Mouse (Mus musculus): ENCODE measurements at regions not wholly inside any gene's neighbourhood (a gene's known extent, or its start where the extent isn't known, plus 50 kb on each side); places are given as distances from the start of the nearest gene placed in this dataset.

- H3K4me2 ChIP-seq (ENCODE audit: low read depth, low read length), result peak overlapping the region; percentile 27
- H3K4me3 ChIP-seq (ENCODE audit: low read length), result no peak overlapping the region
- peak overlapping the region; percentile 17; the same call in 1 of the 2 replicates for H3K9ac ChIP-seq (replicated peaks; ENCODE audit: low read length)
- H3K36me3 ChIP-seq (ENCODE audit: insufficient read depth, low read length), result no peaks in the 10 kb centered on the region
- no peaks in the 10 kb centered on the region for H3K9me3 ChIP-seq (ENCODE audit: low read length)
- peaks cover 9% of the 10 kb centered on the region; the same call in 1 of the 2 replicates for H3K4me1 ChIP-seq (ENCODE audit: insufficient read depth, low read length)
- DNase-seq (ENCODE audit: low spot score) (peak; percentile 42), ATAC-seq (no peak)
- no peak for TF ChIP-seq CTCF (IDR thresholded peaks at IDR 0.05; ENCODE audit: low read depth)
- no peaks in the 10 kb centered on the region for H3K27me3 ChIP-seq (ENCODE audit: insufficient read depth, low read length)
- peak overlapping the region; percentile 82 for H3K27ac ChIP-seq
- WGBS, result 37% methylated on average over 9 of the region's 9 CpGs
Measured at GRCm38 (mm10) chr11:18749265-18750079, 269.3 kb downstream of the Meis1 start.

GRCm38 (mm10) chr11:18747871-18748461 is 270.8 kb downstream of the Meis1 start:
- no peak for TF ChIP-seq CTCF (IDR thresholded peaks at IDR 0.05; ENCODE audit: low read depth)
- Histone ChIP-seq H3K4me2 (ENCODE audit: low read depth, low read length) (0 out of 2 replicates have a peak overlapping the region, but pooled peaks have one; percentile 16), H3K9me3 (ENCODE audit: low read length) (no peaks in the 10 kb centered on the region), H3K9ac (replicated peaks; ENCODE audit: low read length) (no peak overlapping the region), H3K36me3 (ENCODE audit: insufficient read depth, low read length) (no peaks in the 10 kb centered on the region), H3K27ac (peak overlapping the region; percentile 82), H3K27me3 (ENCODE audit: insufficient read depth, low read length) (no peaks in the 10 kb centered on the region), H3K4me1 (ENCODE audit: insufficient read depth, low read length) (peaks cover 9% of the 10 kb centered on the region; the same call in 1 of the 2 replicates), H3K4me3 (ENCODE audit: low read length) (no peak overlapping the region)
- no peak for ATAC-seq
- DNase-seq (ENCODE audit: low spot score), result peak; percentile 52
- whole genome bisulfite sequencing, result 22% methylated on average over 7 of the region's 7 CpGs

GRCm38 (mm10) chr11:18747361-18747760 is 271.4 kb downstream of the Meis1 start:
- Histone ChIP-seq H3K9ac (replicated peaks; ENCODE audit: low read length) (no peak overlapping the region), H3K4me2 (ENCODE audit: low read depth, low read length) (no peak overlapping the region), H3K4me3 (ENCODE audit: low read length) (no peak overlapping the region), H3K36me3 (ENCODE audit: insufficient read depth, low read length) (no peaks in the 10 kb centered on the region), H3K27me3 (ENCODE audit: insufficient read depth, low read length) (no peaks in the 10 kb centered on the region), H3K4me1 (ENCODE audit: insufficient read depth, low read length) (peaks cover 9% of the 10 kb centered on the region; the same call in 1 of the 2 replicates), H3K27ac (peak overlapping the region; percentile 82), H3K9me3 (ENCODE audit: low read length) (no peaks in the 10 kb centered on the region)
- ATAC-seq, result no peak
- WGBS, result 42% methylated on average over 9 of the region's 9 CpGs
- no peak for TF ChIP-seq CTCF (IDR thresholded peaks at IDR 0.05; ENCODE audit: low read depth)
- no peak for DNase-seq (ENCODE audit: low spot score)

GRCm38 (mm10) chr11:18746486-18746885 is 272.3 kb downstream of the Meis1 start:
- ATAC-seq, result peak; percentile 44; the same call in 1 of the 2 replicates
- Histone ChIP-seq H3K4me1 (ENCODE audit: insufficient read depth, low read length) (peaks cover 6% of the 10 kb centered on the region; the same call in 1 of the 2 replicates), H3K36me3 (ENCODE audit: insufficient read depth, low read length) (no peaks in the 10 kb centered on the region), H3K27ac (peak overlapping the region; percentile 55), H3K27me3 (ENCODE audit: insufficient read depth, low read length) (no peaks in the 10 kb centered on the region), H3K9ac (replicated peaks; ENCODE audit: low read length) (no peak overlapping the region), H3K4me2 (ENCODE audit: low read depth, low read length) (no peak overlapping the region), H3K9me3 (ENCODE audit: low read length) (no peaks in the 10 kb centered on the region), H3K4me3 (ENCODE audit: low read length) (no peak overlapping the region)
- WGBS, result 33% methylated on average over 5 of the region's 5 CpGs
- no peak for TF ChIP-seq CTCF (IDR thresholded peaks at IDR 0.05; ENCODE audit: low read depth)
- peak; percentile 51 for DNase-seq (ENCODE audit: low spot score)

- no peaks in the 10 kb centered on the region for H3K36me3 ChIP-seq (ENCODE audit: insufficient read depth, low read length)
- 35% methylated on average over 10 of the region's 10 CpGs for WGBS
- DNase-seq (ENCODE audit: low spot score) (peak; percentile 39), ATAC-seq (no peak)
- H3K4me3 ChIP-seq (ENCODE audit: low read length), result no peak overlapping the region
- no peaks in the 10 kb centered on the region for H3K27me3 ChIP-seq (ENCODE audit: insufficient read depth, low read length)
- no peak overlapping the region for H3K9ac ChIP-seq (replicated peaks; ENCODE audit: low read length)
- no peaks in the 10 kb centered on the region for H3K9me3 ChIP-seq (ENCODE audit: low read length)
- TF ChIP-seq CTCF (IDR thresholded peaks at IDR 0.05; ENCODE audit: low read depth), result no peak
- H3K4me1 ChIP-seq (ENCODE audit: insufficient read depth, low read length), result 0 out of 2 replicates have a peak, but pooled peaks cover 4% of the 10 kb centered on the region
- H3K27ac ChIP-seq, result peak overlapping the region; percentile 55; the same call in 1 of the 2 replicates
- H3K4me2 ChIP-seq (ENCODE audit: low read depth, low read length), result peak overlapping the region; percentile 16
Measured at GRCm38 (mm10) chr11:18745840-18746239, 272.9 kb downstream of the Meis1 start.

GRCm38 (mm10) chr11:18734904-18735664 is 283.7 kb downstream of the Meis1 start:
- H3K27me3 ChIP-seq (ENCODE audit: insufficient read depth, low read length), result no peaks in the 10 kb centered on the region
- no peaks in the 10 kb centered on the region for H3K4me1 ChIP-seq (ENCODE audit: insufficient read depth, low read length)
- no peak for TF ChIP-seq CTCF (IDR thresholded peaks at IDR 0.05; ENCODE audit: low read depth)
- no peaks in the 10 kb centered on the region for H3K36me3 ChIP-seq (ENCODE audit: insufficient read depth, low read length)
- WGBS, result 94% methylated on average over 4 of the region's 4 CpGs
- H3K9ac ChIP-seq (replicated peaks; ENCODE audit: low read length), result no peak overlapping the region
- DNase-seq (ENCODE audit: low spot score), result no peak
- no peak overlapping the region for H3K4me2 ChIP-seq (ENCODE audit: low read depth, low read length)
- no peak overlapping the region for H3K4me3 ChIP-seq (ENCODE audit: low read length)
- H3K27ac ChIP-seq, result no peak overlapping the region
- ATAC-seq, result no peak
- H3K9me3 ChIP-seq (ENCODE audit: low read length), result no peaks in the 10 kb centered on the region
